Mouse (Mus musculus) bone marrow macrophage, adult 2 months (primary cell): ENCODE measurements at regions not wholly inside any gene's neighbourhood (a gene's known extent, or its start where the extent isn't known, plus 50 kb on each side); places are given as distances from the start of the nearest gene placed in this dataset.

Experiments
- CTCF ChIP-seq: IDR thresholded peaks from 2 replicates; pipeline ENCODE4 v1.5.1; 2012; ENCODE audit warnings: low read depth, mild to moderate bottlenecking, low read length, moderate library complexity
- POLR2A ChIP-seq: IDR thresholded peaks from 2 replicates; pipeline ENCODE4 v1.6.1; 2012; ENCODE audit warnings: mild to moderate bottlenecking, low read depth, low read length, borderline replicate concordance

GRCm38 (mm10) chr17:64484835-64485234, 115.7 kb upstream of the Man2a1 start:
- TF ChIP-seq CTCF (no peak), POLR2A (no peak)
